Mouse (Mus musculus): ENCODE measurements around the gene Gsta1.
"Not testable (repeated sequence)": the region's sequence is repeated elsewhere in the genome, so short reads cannot be mapped to it uniquely, and the experiment has no call there.

Gsta1 gene

DNA sequence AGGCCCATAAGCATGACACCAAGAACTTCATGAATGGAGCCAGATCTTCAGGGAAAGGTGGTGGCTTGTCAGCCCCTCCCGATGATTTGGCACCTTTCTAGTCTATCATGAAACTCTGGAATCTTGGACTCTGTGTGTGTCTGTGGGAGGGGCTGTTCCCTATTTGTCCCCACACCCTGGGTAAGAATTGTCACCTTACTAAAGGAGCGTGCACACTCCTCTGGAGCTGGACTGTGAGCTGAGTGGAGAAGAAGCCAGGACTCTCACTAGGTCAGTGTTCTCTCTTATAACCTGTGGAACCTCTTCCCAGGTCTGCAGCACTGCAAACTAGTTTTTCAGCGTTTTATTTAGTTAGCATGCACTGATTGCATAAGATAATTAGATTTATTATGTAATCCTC lies at the start of gene Gsta1:
Gsta1 (plus strand) TSS at position 196 of the 400 bp plus-strand sequence.
- not testable (repeated sequence) for DNase-seq (ENCODE audit: extremely low read depth, low read depth, low spot score)

DNA sequence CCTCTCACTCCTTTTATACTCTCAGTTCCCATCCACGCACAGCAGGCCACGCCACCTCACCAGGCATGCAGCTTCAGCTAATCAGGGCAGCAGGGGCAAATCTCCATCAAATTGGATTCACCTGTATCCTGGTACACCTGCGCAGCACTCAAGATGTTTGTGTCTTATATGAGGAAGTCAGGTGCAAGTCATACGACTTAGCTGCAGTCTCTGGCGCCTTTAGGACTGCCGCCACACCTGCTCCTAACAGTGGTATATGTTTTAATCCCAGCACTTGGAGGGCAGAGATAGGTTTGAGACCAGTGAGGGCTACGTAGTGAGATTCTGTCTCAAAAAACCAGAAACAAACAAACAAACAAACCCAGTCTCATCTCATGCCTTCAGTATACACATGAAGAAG lies 48.0 kb upstream of the Gsta1 start, which contains the start of gene Gsta4:
Gsta4 (plus strand) TSS at position 301 of the 400 bp plus-strand sequence.
- not testable (repeated sequence) for DNase-seq (ENCODE audit: extremely low read depth, low read depth, low spot score)

DNA sequence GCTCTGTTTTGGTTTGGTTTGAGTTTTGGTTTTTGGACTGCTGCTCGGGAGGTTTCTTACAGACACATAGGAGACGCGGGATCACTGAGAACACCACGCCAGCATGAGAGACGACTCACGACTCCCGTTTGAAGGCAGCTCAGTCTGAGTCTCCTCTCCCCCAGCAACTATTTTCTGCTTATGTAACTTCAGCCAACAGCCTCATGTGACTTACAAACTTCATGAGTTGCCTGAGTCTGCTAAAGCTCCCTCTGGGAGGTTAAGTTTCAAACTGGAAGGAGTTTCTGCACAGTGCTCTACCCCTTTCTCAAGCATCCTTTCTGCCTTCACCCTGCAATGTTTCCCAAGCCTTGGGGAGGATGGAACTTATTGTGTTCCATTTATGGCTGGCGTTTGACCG lies 44.8 kb upstream of the Gsta1 start:
- no peak for DNase-seq (ENCODE audit: extremely low read depth, low read depth, low spot score)

DNA sequence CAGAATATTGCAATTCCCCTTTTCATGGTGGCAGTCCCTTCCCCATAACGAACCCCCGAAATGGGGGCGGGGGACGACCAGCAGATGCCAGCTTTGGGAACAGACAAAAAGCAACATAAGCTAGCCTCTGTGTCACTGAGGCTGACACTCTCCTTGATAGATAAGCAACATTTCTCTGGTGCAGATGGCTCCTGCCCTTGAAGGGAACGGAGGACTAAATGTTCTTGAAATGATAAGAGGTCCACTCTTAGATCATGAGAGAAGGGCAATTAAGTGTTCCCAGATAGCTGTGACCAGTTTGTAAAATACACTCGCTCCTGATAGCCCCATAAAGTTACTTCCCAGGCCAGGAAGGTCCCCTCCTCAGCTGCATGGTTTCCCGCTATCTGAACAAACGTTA lies 41.5 kb upstream of the Gsta1 start:
- no peak for DNase-seq (ENCODE audit: extremely low read depth, low read depth, low spot score)

DNA sequence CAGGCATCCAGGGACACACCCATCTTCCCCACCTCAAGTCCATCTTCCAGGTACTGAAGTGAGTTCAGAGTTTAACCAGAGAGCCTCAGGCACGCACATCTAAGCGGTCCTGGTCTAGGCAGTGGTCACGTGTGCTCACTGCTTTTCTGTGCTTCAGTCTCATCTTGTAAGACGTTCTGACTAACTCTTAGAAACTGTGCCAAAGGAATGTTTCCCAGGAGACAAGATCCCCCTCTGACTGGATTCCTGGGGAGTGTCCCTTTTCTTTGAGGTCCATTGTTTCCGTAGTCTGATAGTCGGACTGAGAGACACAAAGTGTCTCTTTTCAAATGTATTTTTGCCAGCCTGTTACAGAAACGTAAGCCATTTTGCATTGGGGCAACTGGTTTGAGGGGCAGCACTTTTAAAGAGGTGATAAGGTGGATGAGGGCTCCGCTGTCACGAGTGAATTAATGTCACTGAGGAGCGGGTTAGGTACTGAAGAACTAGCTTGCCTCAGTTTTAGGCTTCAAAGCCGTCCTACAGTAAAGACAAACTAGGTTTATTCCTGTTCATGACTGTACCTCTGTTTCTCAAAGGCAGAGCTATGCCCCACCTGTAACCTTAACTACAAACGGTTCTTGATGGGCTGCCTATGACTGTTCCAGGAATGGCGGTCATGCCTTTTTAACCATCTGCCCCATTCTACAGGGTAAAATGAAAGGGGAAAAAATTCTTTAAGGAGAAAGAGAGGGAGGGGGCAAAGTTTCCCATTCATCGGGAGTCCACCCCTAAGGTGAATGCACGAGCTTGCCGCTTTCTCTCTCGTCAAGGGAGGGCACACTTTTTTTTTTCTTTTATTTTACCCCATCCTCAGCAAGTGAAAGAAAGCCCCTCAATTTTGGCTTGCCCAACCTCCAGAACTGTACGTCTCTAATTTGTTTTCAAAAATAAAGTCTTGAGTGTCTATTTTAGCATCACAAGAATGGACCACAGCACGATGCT lies 39.5 kb upstream of the Gsta1 start:
- DNase-seq (ENCODE audit: extremely low read depth, low read depth, low spot score): no peak

DNA sequence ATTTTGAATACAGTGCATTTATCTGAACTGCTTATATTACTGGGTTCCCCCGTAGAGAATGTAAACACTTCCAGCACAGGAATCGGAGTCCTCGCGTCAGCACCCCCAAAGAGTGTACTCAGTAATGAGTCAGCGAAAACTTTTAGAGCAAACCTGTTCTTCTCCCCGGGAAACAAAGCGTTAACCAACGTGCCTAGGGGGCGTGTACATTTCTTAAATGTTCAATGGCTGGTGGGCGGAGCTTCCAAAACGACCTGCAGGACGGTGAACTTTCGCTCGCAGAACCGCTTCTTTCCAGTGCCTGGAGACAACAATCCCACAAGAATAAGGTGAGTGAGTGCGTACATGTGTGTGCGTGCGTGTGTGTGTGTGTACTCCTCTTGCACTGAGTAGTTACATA lies 38.7 kb upstream of the Gsta1 start:
- peak; percentile 65 for DNase-seq (ENCODE audit: extremely low read depth, low read depth, low spot score)

DNA sequence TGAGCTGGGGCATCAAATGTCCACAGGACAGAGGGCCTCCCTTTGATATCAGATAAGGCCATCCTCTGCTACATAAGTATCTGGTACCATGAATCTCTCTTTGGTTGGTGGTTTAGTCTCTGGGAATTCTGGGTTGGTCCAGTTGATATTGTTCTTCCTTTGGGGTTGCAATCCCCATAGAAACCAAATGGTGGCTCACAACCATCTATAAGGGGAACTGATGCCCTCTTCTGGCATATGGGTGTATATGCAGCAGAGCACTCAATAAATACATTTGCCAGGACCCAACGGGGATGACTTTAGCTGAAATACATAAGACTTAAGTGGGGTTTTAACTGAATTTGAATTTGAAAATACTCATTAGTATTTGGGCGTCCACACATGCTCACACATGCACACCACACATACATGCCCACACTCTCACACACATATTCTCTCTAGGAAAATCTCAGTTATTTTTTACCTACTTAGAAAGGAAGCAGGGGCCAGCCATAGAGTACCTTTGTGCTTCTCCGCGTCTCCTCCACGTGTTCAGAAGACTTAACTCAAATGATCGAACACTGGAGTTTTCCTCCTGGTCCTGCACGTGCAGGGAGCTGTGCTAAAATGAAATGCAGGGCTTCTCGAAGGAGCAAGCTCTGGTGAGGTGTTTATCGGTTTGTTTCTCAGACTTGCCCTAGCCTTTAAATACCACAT lies 36.4 kb upstream of the Gsta1 start:
- DNase-seq (ENCODE audit: extremely low read depth, low read depth, low spot score): no peak

DNA sequence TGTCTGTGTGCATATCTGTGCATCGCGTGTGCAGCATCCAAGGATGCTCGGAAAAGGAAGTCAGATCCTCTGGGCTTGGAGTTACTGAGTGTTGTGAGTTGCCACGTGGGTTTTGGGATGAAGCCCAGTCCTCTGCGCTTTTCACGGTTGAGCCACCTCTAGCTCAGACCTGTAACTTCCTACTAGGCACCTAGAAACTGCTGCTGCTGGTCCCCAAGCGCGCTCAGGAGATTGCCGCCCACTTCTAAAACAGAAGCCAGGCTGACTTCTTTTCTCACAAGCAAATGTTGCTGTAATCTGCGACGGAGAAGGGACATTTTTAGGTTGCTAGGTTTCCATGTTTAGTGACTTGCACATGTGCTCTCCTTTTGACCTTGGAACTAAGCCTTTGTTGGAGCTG lies 35.4 kb upstream of the Gsta1 start:
- no peak for DNase-seq (ENCODE audit: extremely low read depth, low read depth, low spot score)

DNA sequence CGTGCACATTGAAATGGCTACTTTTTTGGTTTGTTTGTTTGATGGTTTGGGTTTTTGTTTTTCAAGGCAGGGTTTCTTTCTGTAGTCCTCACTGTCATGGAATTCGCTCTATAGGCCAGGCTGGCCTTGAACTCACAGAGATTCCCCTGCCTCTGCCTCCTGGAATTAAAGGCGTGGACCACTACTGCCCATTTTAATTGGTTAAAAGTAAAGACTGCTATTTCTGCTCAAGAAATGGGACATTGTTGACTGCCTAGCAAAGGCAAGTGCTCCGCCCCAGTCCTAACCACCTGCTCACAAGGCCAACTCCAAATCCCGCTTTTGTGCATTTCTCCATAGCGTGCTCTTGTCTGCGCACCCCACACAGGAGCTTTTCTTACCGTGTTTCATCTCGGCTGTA lies 32.7 kb upstream of the Gsta1 start:
- DNase-seq (ENCODE audit: extremely low read depth, low read depth, low spot score): no peak

DNA sequence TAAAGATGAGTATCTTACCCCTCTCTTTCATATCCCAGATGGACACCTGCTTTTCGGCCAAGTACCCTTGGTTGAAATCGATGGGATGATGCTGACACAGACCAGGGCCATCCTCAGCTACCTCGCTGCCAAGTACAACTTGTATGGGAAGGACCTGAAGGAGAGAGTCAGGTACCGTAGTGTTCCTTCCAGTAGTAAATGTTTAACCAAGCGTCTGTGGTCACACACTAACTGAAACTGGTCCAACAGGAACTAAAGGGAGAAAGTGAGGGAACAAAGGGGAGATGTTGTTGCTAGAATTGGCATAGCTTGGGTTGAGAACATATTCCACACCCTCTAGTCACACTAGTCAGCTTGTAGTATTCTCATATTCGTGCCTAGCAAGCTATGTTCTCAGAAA lies 26.3 kb upstream of the Gsta1 start:
- no peak for DNase-seq (ENCODE audit: extremely low read depth, low read depth, low spot score)

DNA sequence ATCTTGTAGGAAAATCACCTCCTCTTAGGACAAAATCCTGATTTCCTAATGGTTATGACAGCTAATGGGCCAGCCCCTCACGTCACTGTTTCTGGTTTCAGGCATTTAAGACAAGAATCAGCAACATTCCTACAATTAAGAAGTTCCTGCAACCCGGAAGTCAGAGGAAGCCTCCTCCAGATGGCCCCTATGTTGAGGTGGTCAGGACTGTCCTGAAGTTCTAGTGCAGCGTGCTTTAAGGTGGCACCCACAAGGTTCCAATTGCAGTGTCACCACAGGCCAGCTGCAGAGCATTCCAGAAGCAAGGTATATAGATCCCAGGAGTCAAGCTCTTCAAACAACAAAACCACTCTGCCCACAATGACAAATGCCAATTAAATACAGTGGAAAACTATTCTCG lies 21.5 kb upstream of the Gsta1 start:
- DNase-seq (ENCODE audit: extremely low read depth, low read depth, low spot score): no peak

DNA sequence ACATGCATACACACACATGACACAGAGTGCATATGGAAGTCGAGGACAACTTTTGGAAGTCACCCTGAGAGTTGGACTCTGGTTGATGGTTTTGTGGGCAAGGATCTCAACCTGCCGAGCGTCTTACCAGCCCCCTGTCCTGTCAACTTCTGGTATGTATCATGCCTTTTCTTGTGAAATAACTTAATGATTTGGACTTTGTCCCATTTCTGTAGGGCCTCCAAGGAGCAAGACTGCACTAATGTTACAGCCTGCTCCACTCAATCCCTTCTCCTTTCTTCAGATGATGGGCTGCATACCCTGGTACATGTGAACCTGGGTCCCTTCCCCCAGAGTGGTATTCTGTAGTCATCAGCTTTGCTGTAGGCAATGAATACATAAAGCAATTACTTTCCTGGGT lies 20.4 kb upstream of the Gsta1 start:
- DNase-seq (ENCODE audit: extremely low read depth, low read depth, low spot score): no peak

DNA sequence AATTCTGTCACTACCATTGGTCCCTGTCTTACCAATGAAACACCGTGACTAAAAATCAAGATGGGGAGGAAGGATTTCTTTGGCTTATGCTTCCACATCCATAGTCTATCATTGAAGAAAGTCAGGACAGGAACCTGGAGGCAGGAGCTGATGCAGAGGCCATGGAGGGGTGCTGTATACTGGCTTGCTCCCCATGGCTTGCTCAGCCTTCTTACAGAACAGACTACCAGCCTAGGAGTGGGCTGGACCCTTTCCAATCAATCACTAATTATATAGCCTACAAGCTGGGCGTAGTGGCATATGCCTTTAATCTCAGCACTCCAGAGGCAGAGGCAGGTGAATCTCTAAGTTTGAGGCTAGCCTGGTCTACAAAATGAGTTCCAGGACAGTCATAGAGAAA lies 19.6 kb upstream of the Gsta1 start:
- DNase-seq (ENCODE audit: extremely low read depth, low read depth, low spot score): no peak

DNA sequence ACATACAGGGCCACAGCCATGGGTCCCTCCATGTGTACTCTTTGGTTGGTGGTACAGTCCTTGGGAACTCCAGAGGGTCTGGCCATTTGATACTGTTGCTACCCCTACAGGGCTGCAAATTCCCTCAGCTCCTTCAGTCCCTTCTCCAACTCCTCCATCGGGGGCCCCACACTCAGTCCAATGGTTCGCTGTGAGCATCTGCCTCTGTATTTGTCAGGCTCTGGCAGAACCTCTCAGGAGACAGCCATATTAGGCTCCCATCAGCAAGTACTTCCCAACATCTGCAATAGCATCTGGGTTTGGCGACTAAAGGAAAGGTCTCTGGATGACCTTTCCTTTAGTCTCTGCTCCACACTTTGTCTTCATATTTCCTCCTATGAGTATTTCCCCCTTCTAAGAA lies 18.9 kb upstream of the Gsta1 start:
- DNase-seq (ENCODE audit: extremely low read depth, low read depth, low spot score): no peak

DNA sequence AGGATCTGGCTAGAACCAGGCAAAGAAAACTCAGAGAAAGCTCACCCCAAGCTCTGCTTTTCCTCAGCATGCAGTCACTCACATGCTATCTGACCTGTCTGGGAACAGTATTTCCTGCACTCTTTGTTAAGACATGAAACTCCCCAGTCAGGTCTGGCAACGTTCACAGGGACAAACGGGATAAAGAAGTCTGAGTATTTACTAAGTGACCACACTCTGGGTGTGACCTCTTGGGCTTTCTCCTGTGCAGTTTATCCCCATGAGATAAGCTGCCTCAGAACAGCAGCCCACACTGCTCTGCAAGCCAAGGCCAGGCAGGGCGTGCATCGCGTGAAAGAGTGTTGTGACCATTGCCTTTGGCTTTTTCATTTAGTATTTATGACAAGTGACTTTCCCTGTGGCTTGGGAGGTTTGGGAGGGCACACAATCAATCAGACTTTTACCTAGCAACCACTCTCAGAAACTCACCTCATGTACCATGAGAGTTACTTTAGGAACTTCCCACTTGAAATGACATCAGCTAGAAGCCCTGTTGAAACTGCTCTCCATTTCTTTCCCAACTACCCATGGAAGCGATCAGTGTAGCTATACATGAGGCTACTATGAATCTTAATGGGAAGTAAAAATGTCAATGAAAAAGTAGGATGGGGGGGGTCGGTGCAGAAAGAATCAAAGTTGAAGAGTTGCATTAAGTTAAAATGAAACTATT lies 18.0 kb upstream of the Gsta1 start:
- peak; percentile 39 for DNase-seq (ENCODE audit: extremely low read depth, low read depth, low spot score)

DNA sequence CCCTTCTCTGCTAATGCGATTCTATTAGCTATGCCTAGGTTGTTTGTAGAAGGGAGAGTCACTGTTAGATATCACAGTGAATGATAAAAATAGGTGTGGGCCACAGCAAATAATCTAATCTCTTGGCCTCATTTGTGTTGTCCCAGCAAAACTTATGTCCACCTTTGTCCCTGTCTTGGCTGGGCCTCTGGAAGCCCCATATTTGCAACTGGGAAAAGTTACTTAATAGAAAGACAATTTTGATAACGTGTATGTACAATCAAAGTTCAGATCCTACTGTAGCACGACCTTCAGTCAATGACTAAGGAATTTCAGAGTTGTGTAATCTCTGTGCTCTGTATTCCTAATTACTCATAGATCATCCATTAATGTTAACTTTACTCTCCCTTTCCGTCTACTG lies 13.4 kb upstream of the Gsta1 start:
- DNase-seq (ENCODE audit: extremely low read depth, low read depth, low spot score): no peak

DNA sequence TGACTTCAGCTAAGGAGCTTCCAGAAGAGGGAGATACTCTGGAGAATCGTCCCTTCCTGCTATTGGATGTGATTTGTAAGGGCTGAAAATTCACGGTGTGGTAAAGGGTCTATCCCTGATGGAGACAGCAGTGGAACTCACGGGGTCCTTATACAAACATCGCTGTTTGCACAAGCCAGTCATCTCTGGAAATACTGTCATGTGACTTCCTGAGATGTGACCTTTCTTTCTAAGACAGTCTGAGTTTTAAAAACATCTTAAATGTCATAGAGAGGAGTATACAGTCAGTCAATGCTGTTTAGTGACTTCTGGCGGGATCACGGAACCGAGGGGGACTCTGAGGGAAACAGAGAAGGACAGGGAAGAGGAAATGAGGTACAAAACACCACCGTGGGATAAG lies 7.8 kb upstream of the Gsta1 start:
- DNase-seq (ENCODE audit: extremely low read depth, low read depth, low spot score): no peak

DNA sequence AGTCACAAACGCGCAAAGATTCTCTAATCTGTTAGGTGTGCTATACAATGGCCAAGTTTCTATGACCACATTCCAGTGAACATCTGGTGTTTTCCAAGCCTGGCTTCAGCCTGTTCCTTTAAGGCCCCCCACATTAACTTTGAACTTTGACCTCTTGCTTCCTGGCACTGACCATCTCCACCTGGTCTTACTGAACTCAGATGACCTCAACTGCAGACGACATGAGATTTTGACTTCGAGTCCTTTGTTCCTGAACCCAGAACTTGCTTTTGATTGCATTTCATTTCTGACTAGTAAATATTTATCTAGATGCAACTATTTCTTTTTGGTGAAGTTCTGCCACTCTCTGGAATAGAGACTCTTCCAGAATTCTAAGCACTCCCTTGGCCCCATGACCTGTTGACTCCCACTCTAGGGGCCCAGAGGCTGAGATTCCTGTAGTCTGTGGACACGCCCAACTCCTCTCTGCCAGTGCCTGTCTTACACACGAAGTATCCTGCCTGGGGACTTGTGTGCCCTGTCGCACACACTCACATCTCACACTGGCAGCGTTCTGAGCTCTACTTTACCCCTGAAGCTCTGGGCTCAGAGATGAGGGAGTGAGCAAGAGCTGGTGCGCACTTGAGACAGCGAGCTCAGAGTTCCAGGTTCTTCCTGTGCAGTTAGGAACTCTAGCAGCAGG lies 7.1 kb upstream of the Gsta1 start:
- DNase-seq (ENCODE audit: extremely low read depth, low read depth, low spot score): no peak

DNA sequence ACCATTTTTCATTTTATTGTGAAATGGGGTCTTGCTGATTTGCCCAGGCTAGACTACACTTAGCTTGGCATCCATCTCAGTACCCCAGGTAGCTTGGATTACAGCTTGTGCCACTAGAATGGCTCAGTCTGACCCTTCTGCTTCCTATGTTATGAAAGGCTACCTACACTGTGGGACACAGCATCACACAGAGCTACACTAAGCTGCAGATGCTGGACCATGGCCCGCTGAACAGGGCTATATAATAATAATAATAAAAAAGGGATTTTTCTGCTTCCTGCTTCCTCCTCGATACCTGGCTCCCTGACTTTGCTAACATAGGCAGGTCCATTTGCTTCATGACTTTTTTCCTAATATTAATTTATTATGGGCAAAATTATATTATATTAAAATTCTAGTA lies 6.0 kb upstream of the Gsta1 start:
- no peak for DNase-seq (ENCODE audit: extremely low read depth, low read depth, low spot score)

DNA sequence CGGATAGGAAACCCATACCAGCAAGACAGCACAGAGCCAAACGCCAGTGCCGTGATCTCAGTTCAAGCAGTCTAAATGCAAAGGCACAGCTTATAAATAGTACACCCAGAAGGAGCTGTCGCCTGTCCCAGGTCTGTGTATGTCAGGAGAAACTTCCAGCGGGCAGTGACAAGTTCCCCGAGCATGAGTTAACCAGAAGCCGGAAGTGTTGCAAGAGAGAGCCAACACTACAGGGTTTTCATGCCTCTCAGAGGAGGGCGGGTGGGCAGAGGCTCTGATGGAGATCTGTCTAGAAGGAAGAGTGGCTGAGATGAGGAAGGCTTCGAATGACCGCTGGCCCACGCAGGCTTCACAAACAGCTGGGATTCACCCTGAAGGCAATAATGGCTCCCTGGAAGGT lies 5.2 kb upstream of the Gsta1 start:
- DNase-seq (ENCODE audit: extremely low read depth, low read depth, low spot score): no peak

DNA sequence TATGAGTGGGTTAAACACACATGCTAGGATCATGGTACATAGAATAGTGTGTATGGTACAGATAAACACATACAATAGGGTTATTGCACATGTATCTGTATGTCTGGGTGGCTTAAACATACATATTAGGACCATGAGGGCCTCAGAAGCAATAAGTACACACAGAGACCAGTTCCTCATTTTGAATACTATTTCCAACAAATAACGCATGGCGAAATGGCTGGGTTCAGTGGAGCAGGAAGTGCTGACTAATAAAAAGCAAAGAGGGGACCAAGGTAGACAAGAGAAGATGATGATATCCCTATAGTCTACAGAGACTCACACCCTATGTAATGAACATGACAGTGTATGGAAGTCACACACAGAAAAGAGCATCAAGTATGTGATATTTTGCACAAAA lies 2.3 kb upstream of the Gsta1 start:
- DNase-seq (ENCODE audit: extremely low read depth, low read depth, low spot score): no peak
